Mouse (Mus musculus) 3134 (cell line): ENCODE data around the gene Rffl.
"Not testable (repeated sequence)": the region's sequence is repeated elsewhere in the genome, so short reads cannot be mapped to it uniquely, and the experiment has no call there.

ENCODE experiments used
- DNase-seq: peaks from one replicate; pipeline ENCODE4 v3.0.0-alpha.2; 2011; ENCODE audit warnings: low spot score; ENCODE audit not compliant: insufficient read length; ENCODE audit errors: extremely low read depth

The Rffl gene

GRCm38 (mm10) chr11:82846938-82847337 is 24.1 kb downstream of the Rffl start:
- DNase-seq, result no peak

GRCm38 (mm10) chr11:82846079-82846436 is 25.0 kb downstream of the Rffl start:
- DNase-seq, result no peak

GRCm38 (mm10) chr11:82845415-82846078 is 25.5 kb downstream of the Rffl start:
- peak; percentile 80 for DNase-seq

- DNase-seq, result no peak
Observed at GRCm38 (mm10) chr11:82844771-82845414, 26.1 kb downstream of the Rffl start.

- no peak for DNase-seq
Observed at GRCm38 (mm10) chr11:82838511-82838910, 32.5 kb downstream of the Rffl start.

- no peak for DNase-seq
Observed at GRCm38 (mm10) chr11:82837848-82838247, 33.2 kb downstream of the Rffl start.

GRCm38 (mm10) chr11:82837192-82837591 is 33.8 kb downstream of the Rffl start:
- DNase-seq, result no peak

- no peak for DNase-seq
Observed at GRCm38 (mm10) chr11:82835616-82836432, 35.2 kb downstream of the Rffl start.

- DNase-seq, result not testable (repeated sequence)
Observed at GRCm38 (mm10) chr11:82834359-82834758, 36.7 kb downstream of the Rffl start.

- DNase-seq, result no peak
Observed at GRCm38 (mm10) chr11:82833929-82834328, 37.1 kb downstream of the Rffl start.

GRCm38 (mm10) chr11:82832402-82832801 is 38.6 kb downstream of the Rffl start:
- DNase-seq, result not testable (repeated sequence)

- DNase-seq, result no peak
Observed at GRCm38 (mm10) chr11:82831008-82831893, 39.8 kb downstream of the Rffl start.

GRCm38 (mm10) chr11:82826818-82827217 is 44.2 kb downstream of the Rffl start:
- no peak for DNase-seq

- DNase-seq, result no peak
Observed at GRCm38 (mm10) chr11:82820788-82821456, 50.1 kb downstream of the Rffl start.

- peak; percentile 21 for DNase-seq
Observed at GRCm38 (mm10) chr11:82819350-82819749, 51.7 kb downstream of the Rffl start.

- DNase-seq, result no peak
Observed at GRCm38 (mm10) chr11:82808485-82808884, 62.5 kb downstream of the Rffl start.

GRCm38 (mm10) chr11:82807370-82807769 is 63.6 kb downstream of the Rffl start:
- no peak for DNase-seq

GRCm38 (mm10) chr11:82806656-82807055 is 64.4 kb downstream of the Rffl start:
- DNase-seq, result no peak

- no peak for DNase-seq
Observed at GRCm38 (mm10) chr11:82783453-82783852, 87.6 kb downstream of the Rffl start.

- no peak for DNase-seq
Observed at GRCm38 (mm10) chr11:82782197-82782596, 88.8 kb downstream of the Rffl start.
